Mouse (Mus musculus): ENCODE measurements at regions not wholly inside any gene's neighbourhood (a gene's known extent, or its start where the extent isn't known, plus 50 kb on each side); places are given as distances from the start of the nearest gene placed in this dataset.

DNA sequence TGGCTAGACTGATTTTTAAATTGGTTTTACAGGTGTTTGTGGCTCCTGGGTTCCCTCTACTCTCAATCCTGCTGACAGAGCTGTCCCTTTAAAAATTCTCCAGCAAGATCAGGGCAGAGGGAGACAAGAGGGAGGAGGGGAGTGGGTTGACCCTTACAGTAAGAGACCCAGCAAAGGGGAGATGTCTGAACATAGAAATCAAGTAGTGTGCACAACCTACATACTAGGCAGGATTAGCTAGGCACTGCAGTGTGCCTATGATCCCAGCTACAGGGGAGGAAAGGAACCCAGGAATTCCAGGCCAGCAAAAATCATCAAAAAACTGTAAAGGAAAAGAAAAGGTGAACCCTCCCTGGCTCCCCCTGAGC lies 113.2 kb upstream of the Thy1 start:
- DNase-seq (ENCODE audit: low read depth, low spot score): no peak

DNA sequence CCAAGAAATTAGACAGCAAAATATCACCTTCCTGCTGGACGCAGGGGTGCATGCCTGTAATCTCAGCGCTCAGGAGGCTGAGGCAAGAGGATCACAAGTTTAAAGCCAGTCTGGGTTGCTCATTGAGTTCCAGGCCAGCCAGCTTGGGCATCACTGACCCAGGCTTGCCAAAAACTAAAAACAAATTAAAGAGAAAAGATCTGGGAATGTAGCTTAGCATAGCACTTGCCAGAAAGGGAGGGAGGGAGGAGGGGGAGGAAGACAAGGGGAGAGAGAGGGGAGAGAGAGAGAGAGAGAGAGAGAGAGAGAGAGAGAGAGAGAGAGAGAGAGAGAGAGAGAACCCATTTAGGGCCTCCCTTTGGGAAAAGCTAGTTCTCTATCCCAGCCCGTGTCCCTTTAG lies 112.7 kb upstream of the Thy1 start:
- no peak for DNase-seq (ENCODE audit: low read depth, low spot score)

DNA sequence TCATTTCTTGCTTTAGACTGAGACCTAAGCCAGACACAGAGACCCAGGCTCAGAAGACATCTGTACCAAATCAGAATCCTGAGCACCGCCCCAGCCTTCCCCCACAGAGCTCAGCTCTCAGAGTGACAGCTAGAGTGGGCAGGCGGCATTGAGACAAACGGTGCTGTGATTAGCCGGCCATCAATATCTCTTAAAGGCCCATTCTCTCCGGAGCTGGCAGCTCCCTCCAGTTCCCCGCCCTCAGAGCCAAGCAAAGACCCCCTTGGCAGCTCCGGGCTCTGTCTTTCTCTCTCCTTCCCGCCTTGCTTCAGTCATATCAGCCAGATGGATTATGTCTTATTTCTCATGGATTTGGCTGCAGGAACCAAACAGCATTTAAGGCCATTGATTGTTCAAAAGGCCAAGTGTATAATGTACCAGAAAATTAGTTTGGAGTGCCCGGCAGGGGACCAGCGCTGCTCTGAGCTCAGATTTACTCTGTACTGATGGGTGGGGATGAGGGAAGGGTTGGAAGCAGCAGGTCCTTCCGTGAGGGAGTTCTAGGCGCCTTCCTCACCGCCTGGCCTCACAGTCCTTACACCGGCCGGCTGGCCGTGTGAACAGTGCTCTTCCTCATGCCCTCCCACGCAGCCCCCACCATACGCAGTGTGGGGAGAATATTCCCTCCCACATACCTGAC lies 109.0 kb upstream of the Thy1 start:
- no peak for DNase-seq (ENCODE audit: low read depth, low spot score)

DNA sequence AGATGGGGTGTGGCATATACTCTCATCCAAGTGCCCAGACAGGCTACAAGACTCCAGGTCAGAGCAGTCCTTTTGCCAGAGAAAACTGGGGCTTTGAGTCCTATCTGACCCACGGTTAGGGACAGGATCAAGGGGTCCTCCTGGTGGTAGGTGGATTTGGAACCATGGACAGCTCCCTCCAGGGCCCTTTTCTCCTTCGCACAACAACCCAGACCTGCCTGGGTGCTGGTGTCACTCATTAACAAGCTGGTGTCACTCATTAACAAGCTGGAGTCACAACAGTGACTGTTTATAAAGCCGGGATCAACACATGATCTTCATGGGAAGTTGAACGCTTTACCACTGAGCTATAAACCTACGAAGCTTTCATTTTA lies 108.5 kb upstream of the Thy1 start:
- DNase-seq (ENCODE audit: low read depth, low spot score): no peak

DNA sequence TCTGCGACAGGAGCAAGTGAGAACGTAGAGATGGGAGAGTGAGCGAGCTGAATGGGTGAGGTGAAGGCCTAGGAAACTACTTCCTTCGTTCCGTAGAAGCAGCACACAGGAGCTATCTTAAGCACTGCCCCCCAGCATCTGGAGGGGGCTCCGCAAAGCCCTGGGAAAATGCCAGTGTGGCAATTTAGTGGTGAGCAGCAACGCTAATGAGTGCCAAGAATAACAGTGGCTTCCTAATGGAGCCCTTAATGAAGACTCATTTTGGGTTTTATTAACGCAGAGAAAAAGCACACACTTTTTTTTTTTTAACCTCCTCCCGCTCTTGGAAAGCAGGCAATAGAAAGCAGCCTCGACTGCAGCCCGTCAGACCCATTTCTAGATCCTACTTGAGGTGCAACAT lies 103.8 kb upstream of the Thy1 start:
- DNase-seq (ENCODE audit: low read depth, low spot score): no peak

DNA sequence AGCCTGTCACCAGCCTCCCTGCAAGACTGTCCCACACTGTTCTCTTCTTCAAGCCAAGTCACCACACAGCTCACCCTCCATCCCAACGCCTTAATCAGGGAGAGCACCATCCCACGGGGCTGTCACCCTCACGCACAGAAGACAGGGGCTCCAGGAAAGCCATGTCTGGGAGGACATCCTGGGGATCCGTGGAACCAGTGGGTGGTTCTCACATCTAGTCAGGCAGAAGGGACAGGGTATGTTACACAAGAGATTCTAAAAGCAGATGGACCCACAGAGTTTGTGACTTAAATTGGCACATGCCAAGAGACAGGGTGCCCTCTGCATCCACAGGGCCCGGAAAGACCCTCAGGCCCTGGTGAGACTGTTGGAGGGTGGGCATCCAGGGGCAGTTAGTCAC lies 101.0 kb upstream of the Thy1 start:
- no peak for DNase-seq (ENCODE audit: low read depth, low spot score)

DNA sequence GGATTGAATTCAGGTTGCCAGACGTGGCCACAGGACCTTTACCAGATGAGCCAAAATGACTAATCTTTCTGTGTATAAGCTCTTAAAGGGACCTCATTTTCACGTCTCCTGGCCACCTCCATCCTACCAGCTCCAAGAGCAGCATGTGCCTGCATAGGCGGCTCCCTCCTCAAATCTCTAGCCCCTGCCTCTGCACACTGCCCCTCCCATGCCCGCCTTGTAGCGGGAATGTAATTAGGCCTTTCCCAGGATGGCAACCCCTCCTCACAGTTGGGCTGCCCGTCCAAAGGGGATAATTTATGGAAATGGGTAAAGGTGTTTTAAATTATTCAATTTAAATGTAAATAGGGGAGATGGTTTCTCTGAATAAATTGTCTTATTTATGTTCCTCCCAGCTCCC lies 99.7 kb upstream of the Thy1 start:
- DNase-seq (ENCODE audit: low read depth, low spot score): no peak

DNA sequence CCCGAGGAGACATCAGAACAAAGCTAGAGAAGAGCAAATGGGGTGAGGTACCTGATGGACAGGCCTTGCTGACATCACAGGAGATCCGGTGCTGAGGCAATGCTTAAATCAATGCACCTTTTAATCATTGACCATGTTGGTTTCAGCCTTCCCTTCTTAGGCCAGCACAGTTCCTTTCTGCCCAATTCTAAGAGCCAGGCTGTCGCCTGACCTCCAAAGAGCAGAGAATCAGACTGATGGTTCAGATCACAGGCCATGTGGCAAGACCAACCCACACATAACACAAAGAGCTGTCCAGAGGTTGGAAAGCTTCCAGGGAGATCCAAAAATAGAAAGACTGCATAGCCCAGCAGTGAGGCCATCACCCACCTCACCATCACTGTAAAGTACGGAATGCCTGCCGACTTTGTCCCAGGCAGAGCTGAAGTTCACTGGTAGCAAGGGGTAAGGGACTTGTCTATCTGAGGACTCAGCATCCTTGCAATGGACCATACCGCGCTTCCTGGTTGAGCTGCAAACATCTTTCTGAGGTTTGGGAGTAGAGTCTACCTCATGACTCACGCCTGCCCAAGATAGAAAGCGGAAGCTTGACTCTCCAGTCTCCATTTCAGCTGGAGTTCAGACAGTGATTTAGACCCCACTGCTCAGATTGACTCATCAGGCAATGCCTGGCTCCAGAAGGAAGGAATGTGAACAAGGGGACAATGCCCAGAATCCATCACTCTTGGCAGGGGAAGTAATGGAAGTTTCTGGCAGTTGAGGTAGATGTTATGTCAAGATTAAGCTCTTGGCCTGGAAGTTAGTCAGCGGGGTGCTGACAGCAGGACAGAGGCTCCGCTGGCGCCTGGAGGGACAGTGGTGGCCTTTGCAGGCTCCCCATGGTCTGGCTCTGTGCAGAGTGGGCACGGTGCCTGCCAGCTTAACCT lies 98.1 kb upstream of the Thy1 start:
- DNase-seq (ENCODE audit: low read depth, low spot score): no peak

DNA sequence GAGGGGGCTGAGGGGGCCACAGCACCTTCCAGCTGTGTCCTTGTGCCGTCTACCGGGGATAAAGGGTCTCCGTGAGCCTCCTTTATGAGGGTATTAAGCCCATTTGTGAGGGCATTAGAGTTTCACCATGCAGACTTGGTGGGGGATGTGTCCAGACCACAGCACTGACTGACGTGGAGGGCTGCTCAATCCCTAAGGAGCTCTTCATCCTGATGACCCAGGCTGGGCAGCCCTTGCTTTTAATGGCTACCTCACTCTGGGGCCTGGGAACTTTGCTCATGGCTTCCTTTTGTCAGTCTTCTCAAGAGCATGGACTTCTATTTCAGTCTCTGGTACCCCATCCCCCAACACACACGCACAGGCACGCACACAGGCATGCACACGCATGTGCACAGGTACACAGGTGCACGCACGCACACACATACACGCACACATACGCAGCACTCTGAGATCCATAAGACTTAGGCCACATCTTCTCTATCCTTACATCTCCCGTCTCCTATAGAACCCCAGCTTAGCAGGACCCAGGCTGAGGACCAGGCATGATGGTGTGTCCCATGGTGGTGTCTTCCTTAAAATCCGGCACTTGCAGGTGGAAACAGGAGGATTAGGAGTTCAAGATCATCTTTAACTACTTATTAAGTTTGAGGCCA lies 97.1 kb upstream of the Thy1 start:
- no peak for DNase-seq (ENCODE audit: low read depth, low spot score)

DNA sequence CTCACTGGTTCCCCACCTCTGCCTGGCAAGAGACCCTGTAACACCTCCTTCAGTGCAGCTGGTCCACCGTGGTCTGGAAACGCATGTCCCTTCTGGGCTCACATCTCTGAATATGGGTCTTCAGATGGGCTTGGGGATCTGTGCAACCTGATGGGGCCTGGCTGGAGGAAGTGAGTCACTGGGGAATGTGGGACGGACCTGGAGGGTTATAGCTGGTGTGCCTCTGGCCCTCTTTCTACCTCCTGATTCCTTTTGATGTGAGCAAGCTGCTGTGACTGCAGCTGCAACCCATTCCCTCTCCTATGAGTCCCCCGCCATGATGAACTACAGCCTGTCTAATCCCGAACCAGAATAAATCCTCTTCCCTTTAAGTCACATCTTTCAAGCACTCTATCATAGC lies 96.1 kb upstream of the Thy1 start:
- DNase-seq (ENCODE audit: low read depth, low spot score): no peak

DNA sequence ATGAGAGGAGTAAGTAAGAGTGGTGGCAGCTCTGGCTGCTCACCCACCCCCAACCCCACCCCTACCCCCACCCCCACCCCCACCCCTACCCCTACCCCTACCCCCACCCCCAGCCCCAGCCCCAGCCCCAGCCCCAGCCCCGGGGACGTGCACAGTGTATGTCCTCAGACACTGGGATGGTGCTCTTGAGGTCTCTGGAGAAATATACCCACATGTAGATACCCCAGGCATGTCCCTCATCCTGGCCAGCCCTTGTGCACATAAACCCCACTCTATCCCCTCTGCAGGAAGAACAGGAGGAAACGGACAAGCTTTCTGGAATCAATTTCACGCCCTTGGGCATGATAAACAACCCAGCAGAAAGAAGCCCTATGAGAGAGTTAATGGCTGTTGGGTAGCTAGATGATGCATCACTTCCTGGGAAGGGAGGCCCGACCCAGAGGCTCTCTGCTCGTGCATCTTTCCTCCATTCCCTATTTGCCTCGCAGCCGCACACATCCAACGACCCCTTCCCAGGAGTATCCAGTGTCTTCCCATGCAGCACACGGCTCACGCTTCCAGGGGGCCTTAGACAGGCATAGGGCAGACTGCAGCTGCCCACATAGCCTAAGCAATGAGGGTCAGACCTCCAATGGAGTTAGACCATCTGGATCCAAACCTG lies 95.6 kb upstream of the Thy1 start:
- DNase-seq (ENCODE audit: low read depth, low spot score): no peak

DNA sequence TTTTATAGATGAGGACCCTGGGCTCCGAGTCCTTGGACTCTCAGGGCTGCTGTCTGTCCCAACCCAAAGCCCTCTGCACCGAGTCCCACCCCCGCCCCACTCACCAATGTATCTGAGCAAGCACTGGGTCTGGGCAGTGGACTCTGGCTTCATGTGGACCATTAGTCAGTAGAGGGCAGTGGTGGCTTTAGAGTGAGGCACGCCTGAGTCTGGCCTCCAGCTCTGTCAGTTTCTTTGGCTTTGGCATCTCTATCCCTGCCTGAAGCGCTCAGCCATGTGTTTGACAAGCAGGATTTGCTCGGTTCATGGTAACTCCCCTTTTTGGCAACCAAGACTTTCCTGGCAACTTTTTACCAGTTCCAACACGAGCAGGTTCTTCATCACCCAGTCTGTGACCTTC lies 90.1 kb upstream of the Thy1 start:
- DNase-seq (ENCODE audit: low read depth, low spot score): no peak

DNA sequence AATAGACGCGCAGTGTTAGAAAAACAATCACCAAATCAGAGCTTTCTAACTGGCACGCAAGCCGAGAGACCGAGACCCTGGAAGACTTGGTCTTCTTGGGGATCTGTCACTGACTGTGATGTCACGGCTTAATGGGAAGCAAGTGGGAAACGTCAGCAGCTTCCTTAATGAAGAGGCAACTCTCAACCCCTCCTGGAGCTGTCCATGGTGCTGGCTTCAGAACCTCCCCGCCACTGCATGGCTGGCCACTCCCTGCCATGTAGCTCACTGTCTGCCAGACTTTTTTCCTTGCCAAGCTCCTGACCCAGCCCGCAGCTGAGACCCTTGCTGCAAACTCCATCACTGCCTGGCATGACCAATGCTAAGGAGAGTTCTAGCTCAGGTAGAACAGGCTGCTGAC lies 83.6 kb upstream of the Thy1 start:
- no peak for DNase-seq (ENCODE audit: low read depth, low spot score)

DNA sequence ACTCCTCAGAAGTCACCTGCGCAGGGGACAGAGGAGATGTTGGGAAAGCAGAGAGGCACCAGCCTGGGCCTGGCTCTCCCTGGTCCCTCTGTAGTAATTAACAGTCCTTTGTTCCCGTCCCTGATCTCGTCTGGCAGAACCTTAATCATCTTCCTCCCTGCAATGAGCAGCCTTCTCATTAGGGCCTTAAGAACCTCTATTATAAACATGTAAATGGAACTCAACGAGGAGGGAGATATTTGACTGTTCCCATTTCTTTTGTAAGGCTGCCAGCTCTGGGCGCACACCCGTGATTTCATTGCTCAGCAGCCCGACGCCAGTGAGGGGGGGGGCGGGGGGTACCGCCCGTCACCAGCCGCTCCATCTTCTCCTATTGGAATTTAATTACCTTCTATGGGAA lies 81.8 kb upstream of the Thy1 start:
- no peak for DNase-seq (ENCODE audit: low read depth, low spot score)

DNA sequence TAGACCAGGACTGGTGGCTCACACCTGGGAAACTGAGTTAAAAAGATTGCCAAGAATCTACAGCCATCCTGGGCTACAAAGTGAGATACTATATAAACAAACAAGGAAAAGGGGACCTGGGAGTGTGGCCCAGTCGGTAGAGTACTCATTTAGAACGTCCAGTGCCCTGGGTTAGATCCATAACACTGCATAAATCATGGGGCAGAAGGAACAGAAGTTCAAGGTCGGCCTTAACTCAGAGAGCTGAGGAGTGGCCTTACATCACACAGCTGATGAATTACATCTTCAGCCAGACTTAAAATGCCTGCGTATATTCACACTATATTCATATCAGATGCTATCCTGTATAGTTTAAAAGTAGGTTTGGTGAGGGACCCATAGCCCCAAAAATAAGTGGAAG lies 78.0 kb upstream of the Thy1 start:
- no peak for DNase-seq (ENCODE audit: low read depth, low spot score)

DNA sequence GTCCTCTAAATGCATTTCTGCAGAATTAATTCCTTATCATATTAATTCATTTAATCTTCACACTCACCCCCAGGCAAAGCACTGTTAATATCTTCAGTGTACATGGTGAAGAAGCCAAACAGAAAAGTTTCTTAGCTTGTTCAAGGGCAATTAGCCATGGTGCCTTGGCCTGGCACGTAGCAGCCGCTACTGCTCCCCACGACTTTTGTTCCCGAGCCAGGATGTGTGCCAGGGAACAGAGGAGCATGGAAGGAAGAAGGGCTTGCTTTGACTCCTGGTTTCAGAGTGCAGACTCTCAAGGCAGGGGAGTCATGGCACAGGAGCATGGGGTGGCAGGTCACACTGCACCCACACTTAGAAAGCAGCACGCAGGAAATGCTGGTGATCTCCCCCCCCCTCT lies 77.4 kb upstream of the Thy1 start:
- DNase-seq (ENCODE audit: low read depth, low spot score): no peak

DNA sequence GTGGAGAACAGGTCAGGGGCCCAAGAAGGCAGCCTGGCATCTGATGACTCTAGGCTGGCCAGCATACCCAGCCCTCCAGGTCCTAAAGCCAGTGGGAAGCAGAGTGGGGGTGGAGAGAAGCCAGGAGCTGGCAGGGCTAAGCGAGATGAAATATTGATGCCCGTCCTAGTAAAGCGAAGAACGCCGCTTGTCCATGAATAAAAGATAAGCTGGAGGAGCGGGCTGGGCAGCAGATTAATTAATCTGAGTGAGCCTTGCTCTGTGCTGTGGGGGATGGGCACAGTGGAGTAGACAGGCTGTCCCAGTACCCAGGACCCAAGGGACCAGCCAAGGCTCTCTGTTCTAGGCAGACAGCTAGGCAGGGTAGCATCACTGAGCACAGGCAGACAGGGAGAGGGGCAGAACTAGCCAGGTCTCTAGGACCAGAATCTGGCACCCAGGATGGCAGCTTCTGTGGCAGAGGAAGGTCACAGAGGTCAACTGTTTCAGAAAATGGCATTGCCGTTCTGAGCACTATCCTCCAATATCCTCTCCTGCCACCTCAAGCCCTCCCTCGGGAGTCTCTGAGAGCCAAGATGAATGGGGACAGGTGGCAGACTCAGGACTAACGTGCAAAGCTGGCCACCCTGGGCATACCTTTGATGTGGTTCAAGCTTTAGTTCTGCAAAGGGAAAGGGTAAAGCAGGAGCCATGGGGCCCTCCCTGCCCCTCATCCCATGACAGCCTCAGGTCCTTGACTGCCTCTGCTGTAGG lies 73.0 kb upstream of the Thy1 start:
- DNase-seq (ENCODE audit: low read depth, low spot score): no peak

DNA sequence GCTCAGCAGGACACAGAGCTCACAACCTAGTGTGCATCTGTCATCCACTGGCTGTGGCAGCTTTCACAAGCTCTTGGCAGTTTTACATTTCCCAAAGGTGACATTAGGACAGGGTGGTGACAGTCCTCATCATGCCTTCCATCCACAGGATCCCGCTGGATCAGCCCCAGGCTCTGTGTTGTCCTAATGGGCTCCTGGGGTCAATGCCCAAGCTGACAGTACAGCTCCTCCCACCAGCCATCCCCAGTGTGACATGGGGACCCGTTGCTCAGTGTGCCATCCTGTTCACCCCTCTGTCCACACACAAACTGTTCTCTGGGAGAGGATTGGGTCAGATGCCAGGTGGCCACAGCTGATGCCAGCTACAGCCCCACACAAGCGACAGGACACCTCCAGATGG lies 72.3 kb upstream of the Thy1 start:
- no peak for DNase-seq (ENCODE audit: low read depth, low spot score)

DNA sequence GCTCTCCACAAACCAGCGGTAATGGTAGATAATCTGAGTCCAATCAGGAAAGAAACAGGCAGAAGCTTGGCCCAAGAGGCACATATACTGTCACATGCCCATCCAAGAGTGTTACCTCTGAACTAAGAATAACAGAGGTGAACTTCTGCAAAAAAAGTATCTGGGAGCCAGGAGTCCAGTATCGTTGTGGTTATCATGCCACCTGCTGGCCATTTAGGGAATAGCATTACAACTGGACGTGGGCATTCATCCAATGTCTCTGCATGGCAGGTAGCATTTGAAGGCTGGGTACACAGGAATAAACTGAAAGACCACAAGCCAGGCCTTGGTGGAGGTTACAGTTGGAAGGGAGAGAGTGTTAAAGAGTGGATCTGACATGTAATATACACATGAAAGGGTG lies 70.9 kb upstream of the Thy1 start:
- no peak for DNase-seq (ENCODE audit: low read depth, low spot score)

DNA sequence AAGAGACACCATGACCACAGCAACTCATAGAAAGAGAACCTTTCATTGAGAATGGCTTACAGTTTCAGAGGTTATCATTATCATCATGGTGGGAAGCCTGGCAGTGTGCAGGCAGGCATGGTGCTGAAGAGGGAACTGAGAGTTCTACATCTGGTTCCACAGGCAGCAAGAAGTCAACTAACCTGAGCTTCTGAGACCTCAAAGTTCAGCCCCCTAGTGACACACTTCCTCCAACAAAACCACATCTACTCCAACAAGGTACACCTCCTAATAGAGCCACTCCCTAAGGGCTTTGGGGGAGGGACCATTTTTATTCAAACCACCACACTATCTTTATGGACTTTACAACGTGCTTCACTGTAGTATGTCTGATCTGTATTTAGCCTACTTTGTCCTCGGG lies 67.8 kb upstream of the Thy1 start:
- no peak for DNase-seq (ENCODE audit: low read depth, low spot score)

DNA sequence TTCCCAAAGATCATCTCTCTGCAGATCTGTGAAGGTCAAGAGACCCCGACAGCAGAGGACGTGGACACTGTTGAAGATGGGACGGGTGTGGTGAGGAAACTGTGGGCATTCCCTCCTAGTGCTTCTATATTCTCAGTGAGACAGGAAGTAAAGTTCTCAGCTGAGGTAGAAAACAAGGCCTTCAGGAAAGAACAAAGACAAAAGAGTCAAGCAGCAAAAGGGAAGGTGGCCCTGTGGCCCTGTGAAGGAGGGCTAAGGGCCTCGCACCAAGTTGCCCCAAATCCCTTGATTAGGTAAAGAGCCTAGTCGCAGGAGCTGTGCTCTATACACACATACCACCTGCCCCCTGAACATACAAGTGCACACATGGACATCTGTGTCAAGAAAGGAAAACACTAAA lies 66.8 kb upstream of the Thy1 start:
- no peak for DNase-seq (ENCODE audit: low read depth, low spot score)

DNA sequence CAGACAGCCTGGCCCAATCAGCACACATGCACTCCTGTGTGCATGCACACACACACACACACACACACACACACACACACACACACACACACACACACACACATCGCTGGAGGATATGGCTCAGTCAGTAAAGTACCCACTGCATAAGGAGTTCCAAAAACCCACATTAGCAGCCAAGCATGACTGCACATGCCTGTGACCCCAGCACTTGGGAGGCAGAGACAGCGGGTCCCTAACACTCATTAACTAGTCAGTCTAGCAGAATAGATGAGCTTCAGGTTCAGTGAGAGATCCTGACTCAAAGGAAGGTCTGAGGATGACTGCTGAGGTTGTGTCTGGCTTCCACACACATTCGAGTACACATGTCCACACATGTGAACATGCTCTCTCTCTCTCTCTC lies 65.4 kb upstream of the Thy1 start:
- no peak for DNase-seq (ENCODE audit: low read depth, low spot score)

Measured in WW6 (cell line).